In the genomic region with DNA sequence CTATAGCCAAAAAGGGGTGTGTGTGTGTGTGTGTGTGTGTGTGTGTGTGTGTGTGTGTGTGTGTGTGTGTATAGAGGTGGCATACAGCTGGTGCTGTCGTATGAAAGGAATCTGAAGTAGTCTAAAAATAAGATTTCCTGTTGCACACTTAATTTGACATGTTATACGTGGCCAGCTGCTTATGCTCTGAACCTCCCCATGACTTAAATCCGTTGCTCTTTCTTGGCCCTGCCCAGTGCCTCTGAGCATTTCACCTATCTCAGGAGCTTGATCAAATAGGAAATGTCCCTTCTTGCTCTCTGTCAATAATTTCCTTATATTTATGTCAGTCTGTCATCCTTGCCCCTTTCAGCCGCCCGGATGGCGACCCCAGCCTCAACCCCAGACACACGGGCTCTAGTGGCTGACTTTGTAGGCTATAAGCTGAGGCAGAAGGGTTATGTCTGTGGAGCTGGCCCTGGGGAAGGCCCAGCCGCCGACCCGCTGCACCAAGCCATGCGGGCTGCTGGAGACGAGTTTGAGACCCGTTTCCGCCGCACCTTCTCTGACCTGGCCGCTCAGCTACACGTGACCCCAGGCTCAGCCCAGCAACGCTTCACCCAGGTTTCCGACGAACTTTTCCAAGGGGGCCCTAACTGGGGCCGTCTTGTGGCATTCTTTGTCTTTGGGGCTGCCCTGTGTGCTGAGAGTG, we compare ENCODE assay signal across 8 mouse cellular contexts. TPM values are rescaled to one million over a fixed set of nuclear protein-coding genes. Genes with fewer than 3 reads are reported as not detected.
DNase-seq lines count a peak whose midpoint lies in the region; ATAC-seq and TF ChIP-seq lines count a peak whose summit lies in the region.

No protein-coding gene starts in this region.

- WGBS in embryonic facial prominence, embryonic 12.5 days, result 20% methylated on average over 21 of the region's 21 CpGs
- WGBS in intestine, embryonic 14.5 days, result 17% methylated on average over 21 of the region's 21 CpGs
- 30% methylated on average over 21 of the region's 21 CpGs for WGBS in neural tube, embryonic 12.5 days

- DNase-seq in layer of hippocampus, adult 2 months (ENCODE audit: low spot score in 2 of 2), result no peak
- DNase-seq in layer of hippocampus, adult 18-20 months (ENCODE audit: low spot score in 2 of 2), result no peak
- no peak for DNase-seq in intestine, embryonic 14.5 days (ENCODE audit: low spot score)
- DNase-seq in frontal cortex, adult 2 months (ENCODE audit: extremely low spot score in 1 of 2, low spot score in 1 of 2), result no peak
- DNase-seq in cerebellum, postnatal 4 days (ENCODE audit: low spot score in 2 of 2), result no peak
- DNase-seq in layer of hippocampus, adult 9-10 months (ENCODE audit: low spot score), result no peak

- peak overlapping the region; percentile 90; the same call in 1 of the 2 replicates for H3K27ac ChIP-seq in layer of hippocampus, adult 2 months
- peak overlapping the region; percentile 94 for H3K27ac ChIP-seq in embryonic facial prominence, embryonic 12.5 days
- peak overlapping the region; percentile 95 for H3K27ac ChIP-seq in intestine, embryonic 14.5 days (ENCODE audit: low read depth)
- H3K27ac ChIP-seq in neural tube, embryonic 12.5 days, result peak overlapping the region; percentile 77; the same call in 1 of the 2 replicates

- H3K4me3 ChIP-seq in layer of hippocampus, adult 2 months, result peak overlapping the region; percentile 64
- peak overlapping the region; percentile 66 for H3K4me3 ChIP-seq in embryonic facial prominence, embryonic 12.5 days
- peak overlapping the region; percentile 52 for H3K4me3 ChIP-seq in intestine, embryonic 14.5 days (ENCODE audit: low read depth, low read length)
- H3K4me3 ChIP-seq in neural tube, embryonic 12.5 days, result peak overlapping the region; percentile 67

- no peaks in the 10 kb centered on the region for H3K27me3 ChIP-seq in embryonic facial prominence, embryonic 12.5 days
- no peaks in the 10 kb centered on the region for H3K27me3 ChIP-seq in intestine, embryonic 14.5 days (replicated peaks; ENCODE audit: control insufficient read depth, insufficient read depth, low read length)
- no peaks in the 10 kb centered on the region for H3K27me3 ChIP-seq in neural tube, embryonic 12.5 days (replicated peaks)

- H3K9ac ChIP-seq in embryonic facial prominence, embryonic 12.5 days, result peak overlapping the region; percentile 85
- peak overlapping the region; percentile 74 for H3K9ac ChIP-seq in intestine, embryonic 14.5 days (ENCODE audit: low read length)
- peak overlapping the region; percentile 86 for H3K9ac ChIP-seq in neural tube, embryonic 12.5 days

- H3K4me2 ChIP-seq in embryonic facial prominence, embryonic 12.5 days (replicated peaks), result peak overlapping the region; percentile 84
- peak overlapping the region; percentile 78 for H3K4me2 ChIP-seq in intestine, embryonic 14.5 days (ENCODE audit: low read length)
- peak overlapping the region; percentile 80 for H3K4me2 ChIP-seq in neural tube, embryonic 12.5 days (replicated peaks)

- 0 out of 2 replicates have a peak, but pooled peaks have one; percentile 14 for ATAC-seq in embryonic facial prominence, embryonic 12.5 days (ENCODE audit: insufficient number of reproducible peaks, insufficient read depth, low FRiP score, low TSS enrichment)
- ATAC-seq in intestine, embryonic 14.5 days (replicated peaks; ENCODE audit: low FRiP score, low TSS enrichment, low read depth), result no peak
- peak; percentile 6; the same call in 1 of the 2 replicates for ATAC-seq in neural tube, embryonic 12.5 days (ENCODE audit: low FRiP score, low read depth)

- no peaks in the 10 kb centered on the region for H3K9me3 ChIP-seq in embryonic facial prominence, embryonic 12.5 days
- H3K9me3 ChIP-seq in intestine, embryonic 14.5 days (ENCODE audit: control insufficient read depth, low read length), result no peaks in the 10 kb centered on the region
- H3K9me3 ChIP-seq in neural tube, embryonic 12.5 days, result no peaks in the 10 kb centered on the region

- no peak for TF ChIP-seq CTCF in layer of hippocampus, adult 2 months (conservative IDR thresholded peaks at IDR 0.05)

- H3K36me3 ChIP-seq in embryonic facial prominence, embryonic 12.5 days, result peaks cover 20% of the 10 kb centered on the region; the same call in 1 of the 2 replicates
- peaks cover 19% of the 10 kb centered on the region for H3K36me3 ChIP-seq in intestine, embryonic 14.5 days (ENCODE audit: control insufficient read depth, insufficient read depth, low read length)
- H3K36me3 ChIP-seq in neural tube, embryonic 12.5 days, result peaks cover 16% of the 10 kb centered on the region

- H3K4me1 ChIP-seq in embryonic facial prominence, embryonic 12.5 days, result peaks cover 18% of the 10 kb centered on the region
- H3K4me1 ChIP-seq in intestine, embryonic 14.5 days (replicated peaks; ENCODE audit: control insufficient read depth, insufficient read depth, low read length), result peaks cover 15% of the 10 kb centered on the region
- peaks cover 23% of the 10 kb centered on the region for H3K4me1 ChIP-seq in neural tube, embryonic 12.5 days

RNA-seq across cellular contexts. Expression of gene Gm20521, which starts 0.9 kb away (rescaled TPM):
- total RNA-seq in layer of hippocampus, adult 2 months (2021), result 1 to 10 TPM; 1.0 to 9.4 TPM
- total RNA-seq in layer of hippocampus, adult 18-20 months (2021), result 1 to 10 TPM in 1 of 2 experiments, under 1 TPM in 1; 0.45 to 7.3 TPM
- 0.24 TPM in 1 of 2 replicates, not detected in the other for polyA plus RNA-seq in embryonic facial prominence, embryonic 12.5 days (2016; fragmentation: Nextera tagmentation; extraction: Ambion mirVana)
- 0.28 TPM in 1 of 2 replicates, not detected in the other for polyA plus RNA-seq in intestine, embryonic 14.5 days (2014; fragmentation: Nextera tagmentation; extraction: Ambion mirVana)
- not detected in 2 replicates for polyA plus RNA-seq in neural tube, embryonic 12.5 days (2016; fragmentation: Nextera tagmentation; extraction: Ambion mirVana)
- polyA plus RNA-seq in frontal cortex, adult 2 months (2012; rRNA removed), result 0.90 TPM in 1 of 2 replicates, not detected in the other

RNA-seq across cellular contexts. Expression of gene Bcl2l2, which starts 1.0 kb away (rescaled TPM):
- 100 to 1,000 TPM; 114 to 126 TPM for total RNA-seq in layer of hippocampus, adult 2 months (2021)
- total RNA-seq in layer of hippocampus, adult 18-20 months (2021), result 100 to 1,000 TPM; 121 to 124 TPM
- 2.8 and 3.6 TPM in 2 replicates for polyA plus RNA-seq in embryonic facial prominence, embryonic 12.5 days (2016; fragmentation: Nextera tagmentation; extraction: Ambion mirVana)
- 5.1 and 5.2 TPM in 2 replicates for polyA plus RNA-seq in intestine, embryonic 14.5 days (2014; fragmentation: Nextera tagmentation; extraction: Ambion mirVana)
- 3.8 and 4.1 TPM in 2 replicates for polyA plus RNA-seq in neural tube, embryonic 12.5 days (2016; fragmentation: Nextera tagmentation; extraction: Ambion mirVana)
- polyA plus RNA-seq in frontal cortex, adult 2 months (2012; rRNA removed), result 92.6 and 107 TPM in 2 replicates

RNA-seq across cellular contexts. Expression of gene Ppp1r3e, which starts 6.8 kb away (rescaled TPM):
- 10 to 100 TPM; 22.1 to 24.3 TPM for total RNA-seq in layer of hippocampus, adult 2 months (2021)
- 10 to 100 TPM; 19.3 to 19.7 TPM for total RNA-seq in layer of hippocampus, adult 18-20 months (2021)
- 0.56 and 1.3 TPM in 2 replicates for polyA plus RNA-seq in embryonic facial prominence, embryonic 12.5 days (2016; fragmentation: Nextera tagmentation; extraction: Ambion mirVana)
- polyA plus RNA-seq in intestine, embryonic 14.5 days (2014; fragmentation: Nextera tagmentation; extraction: Ambion mirVana), result 2.9 and 4.1 TPM in 2 replicates
- 1.1 and 1.4 TPM in 2 replicates for polyA plus RNA-seq in neural tube, embryonic 12.5 days (2016; fragmentation: Nextera tagmentation; extraction: Ambion mirVana)
- polyA plus RNA-seq in frontal cortex, adult 2 months (2012; rRNA removed), result 13.7 and 16.1 TPM in 2 replicates

RNA-seq across cellular contexts. Expression of gene Pabpn1, which starts 8.1 kb away (rescaled TPM):
- 100 to 1,000 TPM; 271 to 305 TPM for total RNA-seq in layer of hippocampus, adult 2 months (2021)
- total RNA-seq in layer of hippocampus, adult 18-20 months (2021), result 100 to 1,000 TPM; 227 to 252 TPM
- polyA plus RNA-seq in embryonic facial prominence, embryonic 12.5 days (2016; fragmentation: Nextera tagmentation; extraction: Ambion mirVana), result 199 and 201 TPM in 2 replicates
- 134 and 148 TPM in 2 replicates for polyA plus RNA-seq in intestine, embryonic 14.5 days (2014; fragmentation: Nextera tagmentation; extraction: Ambion mirVana)
- 214 and 236 TPM in 2 replicates for polyA plus RNA-seq in neural tube, embryonic 12.5 days (2016; fragmentation: Nextera tagmentation; extraction: Ambion mirVana)
- polyA plus RNA-seq in frontal cortex, adult 2 months (2012; rRNA removed), result 466 and 555 TPM in 2 replicates

RNA-seq across cellular contexts. Expression of gene Homez, which starts 13.4 kb away (rescaled TPM):
- total RNA-seq in layer of hippocampus, adult 2 months (2021), result 10 to 100 TPM; 22.0 to 22.2 TPM
- 10 to 100 TPM; 22.7 to 22.8 TPM for total RNA-seq in layer of hippocampus, adult 18-20 months (2021)
- polyA plus RNA-seq in embryonic facial prominence, embryonic 12.5 days (2016; fragmentation: Nextera tagmentation; extraction: Ambion mirVana), result 12.6 and 14.2 TPM in 2 replicates
- polyA plus RNA-seq in intestine, embryonic 14.5 days (2014; fragmentation: Nextera tagmentation; extraction: Ambion mirVana), result 7.4 and 10.7 TPM in 2 replicates
- 15.7 and 16.6 TPM in 2 replicates for polyA plus RNA-seq in neural tube, embryonic 12.5 days (2016; fragmentation: Nextera tagmentation; extraction: Ambion mirVana)
- 8.7 and 9.0 TPM in 2 replicates for polyA plus RNA-seq in frontal cortex, adult 2 months (2012; rRNA removed)

Comparison
In these comparisons a context has a peak if more than half of its experiments do, and no peak if none do; other contexts are left out.
1. RNA of gene Bcl2l2, which starts 1.0 kb away (polyA plus RNA-seq): 92.6 to 107 TPM in frontal cortex, adult 2 months; 5.1 to 5.2 TPM in intestine, embryonic 14.5 days, 3.8 to 4.1 TPM in neural tube, embryonic 12.5 days and 2.8 to 3.6 TPM in embryonic facial prominence, embryonic 12.5 days; every median in the first group is over 10 times any median in the second.
2. Peak in every context shown above with its lines, with median percentiles within 50 percentile points of each other: H3K27ac ChIP-seq, H3K4me3 ChIP-seq, H3K4me2 ChIP-seq and H3K9ac ChIP-seq.